Mouse (Mus musculus) embryonic facial prominence, embryonic 13.5 days (tissue): ENCODE results near the gene Adamts18. TPM values are rescaled to one million over a fixed set of nuclear protein-coding genes. Genes with fewer than 3 reads are reported as not detected.

ENCODE experiments used
- ATAC-seq: fragments of 200-750 bp; cut with Nextera tagmentation; 2 replicates; pipeline ENCODE4 v1.8.0; 2017; ENCODE audit warnings: low read depth; ENCODE audit not compliant: insufficient number of reproducible peaks, insufficient read depth, low FRiP score, low TSS enrichment
- H3K27ac ChIP-seq: fragments of 300-500 bp; sonication (generic); 2 replicates; pipeline ENCODE4 v1.5.1; 2015; ENCODE audit warnings: moderate library complexity, mild to moderate bottlenecking, inconsistent platforms
- H3K27me3 ChIP-seq: fragments of 300-500 bp; sonication (generic); 2 replicates; pipeline ENCODE4 v1.6.1; 2015; ENCODE audit warnings: mild to moderate bottlenecking, inconsistent platforms
- H3K36me3 ChIP-seq: fragments of 300-500 bp; sonication (generic); 2 replicates; pipeline ENCODE4 v1.6.1; 2015; ENCODE audit warnings: mild to moderate bottlenecking, inconsistent platforms
- H3K4me1 ChIP-seq: fragments of 300-500 bp; sonication (generic); 2 replicates; pipeline ENCODE4 v1.6.1; 2015; ENCODE audit warnings: inconsistent platforms
- H3K4me2 ChIP-seq: fragments of 300-500 bp; sonication (generic); 2 replicates; pipeline ENCODE4 v1.6.1; 2015; ENCODE audit warnings: moderate library complexity, mild to moderate bottlenecking, inconsistent platforms
- H3K4me3 ChIP-seq: fragments of 300-500 bp; sonication (generic); 2 replicates; pipeline ENCODE4 v1.5.1; 2015; ENCODE audit warnings: mild to moderate bottlenecking, inconsistent platforms
- H3K9ac ChIP-seq: fragments of 300-500 bp; sonication (generic); 2 replicates; pipeline ENCODE4 v1.6.1; 2015; ENCODE audit warnings: mild to moderate bottlenecking, inconsistent platforms
- H3K9me3 ChIP-seq: fragments of 300-500 bp; sonication (generic); 2 replicates; pipeline ENCODE4 v1.6.1; 2016; ENCODE audit warnings: inconsistent platforms
- WGBS: fragments of 180-500 bp; shearing (Covaris S2); methylation state at CpG from one replicate; pipeline ENCODE4 v1.1.7; 2015; ENCODE audit warnings: mixed read lengths; 5-methylcytosine and 5-hydroxymethylcytosine counted together
- polyA plus RNA-seq: library from polyadenylated mRNA; unstranded; fragments of >200 nt; fragmentation: Nextera tagmentation; extraction: Ambion mirVana; gene quantifications from 2 replicates; pipeline ENCODE4 v1.2.1, GENCODE M21; 2015

Gene Adamts18
- polyA plus RNA-seq, 1 experiment from 2014 or later = 8.7 TPM

- ATAC-seq = no peak
- H3K27ac ChIP-seq = no peak overlapping the region
- no peak overlapping the region for H3K4me2 ChIP-seq
- no peaks in the 10 kb centered on the region for H3K36me3 ChIP-seq
- WGBS = 79% methylated on average over 2 of the region's 2 CpGs
- no peaks in the 10 kb centered on the region for H3K9me3 ChIP-seq
- no peaks in the 10 kb centered on the region for H3K27me3 ChIP-seq
- H3K4me3 ChIP-seq = no peak overlapping the region
- H3K9ac ChIP-seq = no peak overlapping the region
- no peaks in the 10 kb centered on the region; the same call in 1 of the 2 replicates for H3K4me1 ChIP-seq
Observed at GRCm38 (mm10) chr8:113753153-113753552, 95.4 kb downstream of the Adamts18 start.

GRCm38 (mm10) chr8:113752349-113752748 is 96.2 kb downstream of the Adamts18 start:
- Histone ChIP-seq H3K4me1 (no peaks in the 10 kb centered on the region; the same call in 1 of the 2 replicates), H3K27me3 (no peaks in the 10 kb centered on the region), H3K4me2 (no peak overlapping the region), H3K27ac (no peak overlapping the region), H3K4me3 (no peak overlapping the region), H3K9me3 (no peaks in the 10 kb centered on the region), H3K9ac (no peak overlapping the region), H3K36me3 (no peaks in the 10 kb centered on the region)
- no peak for ATAC-seq
- WGBS = 82% methylated on average over 3 of the region's 3 CpGs

- H3K4me1 ChIP-seq = no peaks in the 10 kb centered on the region
- no peaks in the 10 kb centered on the region for H3K27me3 ChIP-seq
- no peak overlapping the region for H3K4me3 ChIP-seq
- H3K9me3 ChIP-seq = no peaks in the 10 kb centered on the region
- no peaks in the 10 kb centered on the region for H3K36me3 ChIP-seq
- no peak overlapping the region for H3K4me2 ChIP-seq
- no peak overlapping the region for H3K9ac ChIP-seq
- 86% methylated on average over 9 of the region's 9 CpGs for WGBS
- no peak overlapping the region for H3K27ac ChIP-seq
- ATAC-seq = no peak
Observed at GRCm38 (mm10) chr8:113735496-113736060, 113.0 kb downstream of the Adamts18 start.

- Histone ChIP-seq H3K4me2 (no peak overlapping the region), H3K4me1 (peaks cover 26% of the 10 kb centered on the region), H3K9ac (no peak overlapping the region), H3K27ac (no peak overlapping the region), H3K27me3 (peaks cover 4% of the 10 kb centered on the region; the same call in 1 of the 2 replicates), H3K36me3 (no peaks in the 10 kb centered on the region), H3K4me3 (no peak overlapping the region), H3K9me3 (no peaks in the 10 kb centered on the region)
- no peak for ATAC-seq
- WGBS = 45% methylated on average over 8 of the region's 8 CpGs
Observed at GRCm38 (mm10) chr8:113725331-113725730, 123.2 kb downstream of the Adamts18 start.

- Histone ChIP-seq H3K4me3 (no peak overlapping the region), H3K36me3 (no peaks in the 10 kb centered on the region), H3K27me3 (peaks cover 4% of the 10 kb centered on the region; the same call in 1 of the 2 replicates), H3K4me1 (peaks cover 26% of the 10 kb centered on the region), H3K9ac (no peak overlapping the region), H3K27ac (peak overlapping the region; percentile 51; the same call in 1 of the 2 replicates), H3K9me3 (no peaks in the 10 kb centered on the region), H3K4me2 (no peak overlapping the region)
- WGBS = 32% methylated on average over 5 of the region's 5 CpGs
- no peak for ATAC-seq
Observed at GRCm38 (mm10) chr8:113723873-113724538, 124.5 kb downstream of the Adamts18 start.

GRCm38 (mm10) chr8:113721459-113721858 is 127.1 kb downstream of the Adamts18 start:
- ATAC-seq = no peak
- Histone ChIP-seq H3K4me2 (no peak overlapping the region), H3K9me3 (no peaks in the 10 kb centered on the region), H3K27ac (no peak overlapping the region), H3K9ac (no peak overlapping the region), H3K36me3 (no peaks in the 10 kb centered on the region), H3K27me3 (peaks cover 4% of the 10 kb centered on the region; the same call in 1 of the 2 replicates), H3K4me1 (peaks cover 26% of the 10 kb centered on the region), H3K4me3 (no peak overlapping the region)
- 81% methylated on average over 13 of the region's 13 CpGs for WGBS

- H3K36me3 ChIP-seq = no peaks in the 10 kb centered on the region
- no peaks in the 10 kb centered on the region for H3K27me3 ChIP-seq
- no peak overlapping the region for H3K4me2 ChIP-seq
- 85% methylated on average over 7 of the region's 7 CpGs for WGBS
- no peak overlapping the region for H3K4me3 ChIP-seq
- no peak overlapping the region for H3K27ac ChIP-seq
- ATAC-seq = no peak
- H3K9ac ChIP-seq = no peak overlapping the region
- no peaks in the 10 kb centered on the region for H3K9me3 ChIP-seq
- no peaks in the 10 kb centered on the region for H3K4me1 ChIP-seq
Observed at GRCm38 (mm10) chr8:113704968-113705367, 143.6 kb downstream of the Adamts18 start.

- ATAC-seq = no peak
- peaks cover 9% of the 10 kb centered on the region; the same call in 1 of the 2 replicates for H3K4me1 ChIP-seq
- H3K27ac ChIP-seq = no peak overlapping the region
- H3K4me3 ChIP-seq = no peak overlapping the region
- no peaks in the 10 kb centered on the region for H3K27me3 ChIP-seq
- H3K4me2 ChIP-seq = no peak overlapping the region
- H3K9me3 ChIP-seq = no peaks in the 10 kb centered on the region
- WGBS = 71% methylated on average over 14 of the region's 14 CpGs
- H3K9ac ChIP-seq = no peak overlapping the region
- H3K36me3 ChIP-seq = no peaks in the 10 kb centered on the region
Observed at GRCm38 (mm10) chr8:113691622-113692343, 156.8 kb downstream of the Adamts18 start.

GRCm38 (mm10) chr8:113688543-113688915 is 160.0 kb downstream of the Adamts18 start:
- no peak overlapping the region for H3K27ac ChIP-seq
- peaks cover 9% of the 10 kb centered on the region; the same call in 1 of the 2 replicates for H3K4me1 ChIP-seq
- no peak for ATAC-seq
- 87% methylated on average over 8 of the region's 8 CpGs for WGBS
- H3K9me3 ChIP-seq = no peaks in the 10 kb centered on the region
- H3K36me3 ChIP-seq = no peaks in the 10 kb centered on the region
- no peaks in the 10 kb centered on the region for H3K27me3 ChIP-seq
- H3K4me2 ChIP-seq = no peak overlapping the region
- no peak overlapping the region for H3K9ac ChIP-seq
- no peak overlapping the region for H3K4me3 ChIP-seq

GRCm38 (mm10) chr8:113687889-113688542 is 160.5 kb downstream of the Adamts18 start:
- Histone ChIP-seq H3K9me3 (no peaks in the 10 kb centered on the region), H3K4me1 (peaks cover 9% of the 10 kb centered on the region; the same call in 1 of the 2 replicates), H3K27ac (no peak overlapping the region), H3K9ac (no peak overlapping the region), H3K4me2 (peak overlapping the region; percentile 22; the same call in 1 of the 2 replicates), H3K27me3 (no peaks in the 10 kb centered on the region), H3K36me3 (no peaks in the 10 kb centered on the region), H3K4me3 (no peak overlapping the region)
- WGBS = 51% methylated on average over 17 of the region's 17 CpGs
- no peak for ATAC-seq

- WGBS = 71% methylated on average over 3 of the region's 3 CpGs
- H3K4me1 ChIP-seq = no peaks in the 10 kb centered on the region
- H3K9me3 ChIP-seq = 0 out of 2 replicates have a peak, but pooled peaks cover 2% of the 10 kb centered on the region
- no peak overlapping the region for H3K4me2 ChIP-seq
- H3K27me3 ChIP-seq = no peaks in the 10 kb centered on the region
- no peak for ATAC-seq
- H3K4me3 ChIP-seq = no peak overlapping the region
- H3K36me3 ChIP-seq = no peaks in the 10 kb centered on the region
- H3K27ac ChIP-seq = no peak overlapping the region
- H3K9ac ChIP-seq = no peak overlapping the region
Observed at GRCm38 (mm10) chr8:113679361-113679760, 169.2 kb downstream of the Adamts18 start.
